Mouse (Mus musculus) midbrain, postnatal 0 days (tissue): ENCODE results near the gene Gm10203. TPM values are rescaled to one million over a fixed set of nuclear protein-coding genes. Genes with fewer than 3 reads are reported as not detected.
A peak's percentile ranks its signal among the peaks of the same experiment; 100 is the strongest.

ENCODE experiments used
- ATAC-seq: fragments of 200-750 bp; cut with Nextera tagmentation; 2 replicates; pipeline ENCODE4 v1.8.0; 2017; ENCODE audit warnings: moderate number of reproducible peaks, mild to moderate bottlenecking, moderate TSS enrichment, moderate library complexity; ENCODE audit not compliant: low FRiP score
- DNase-seq: peaks from one replicate; pipeline ENCODE4 v3.0.0-alpha.2; 2015; ENCODE audit warnings: low spot score
- H3K27ac ChIP-seq: fragments of 300-500 bp; sonication (generic); 2 replicates; pipeline ENCODE4 v1.5.1; 2014; ENCODE audit warnings: low read depth, mild to moderate bottlenecking, low read length, mixed read lengths
- H3K27me3 ChIP-seq: fragments of 300-500 bp; sonication (generic); 2 replicates; pipeline ENCODE4 v1.6.1; 2014; ENCODE audit warnings: low read length, control low read depth, mixed read lengths; ENCODE audit not compliant: insufficient read depth
- H3K36me3 ChIP-seq: fragments of 300-500 bp; sonication (generic); 2 replicates; pipeline ENCODE4 v1.6.1; 2014; ENCODE audit warnings: low read length, control low read depth, mixed read lengths; ENCODE audit not compliant: insufficient read depth
- H3K4me1 ChIP-seq: fragments of 300-500 bp; sonication (generic); 2 replicates; pipeline ENCODE4 v1.6.1; 2014; ENCODE audit warnings: mild to moderate bottlenecking, control low read depth, antibody characterized with exemption, low read length, mixed read lengths; ENCODE audit not compliant: insufficient read depth
- H3K4me2 ChIP-seq: fragments of 300-500 bp; sonication (generic); 2 replicates; pipeline ENCODE4 v1.6.1; 2014; ENCODE audit warnings: low read depth, mild to moderate bottlenecking, low read length, mixed read lengths; ENCODE audit not compliant: poor library complexity, severe bottlenecking
- H3K4me3 ChIP-seq: fragments of 300-500 bp; sonication (generic); 2 replicates; pipeline ENCODE4 v1.5.1; 2014; ENCODE audit warnings: low read depth, mild to moderate bottlenecking, low read length, moderate library complexity
- H3K9ac ChIP-seq: fragments of 300-500 bp; sonication (generic); replicated peaks from 2 replicates; pipeline ENCODE4 v1.6.1; 2014; ENCODE audit warnings: mild to moderate bottlenecking, low read length, moderate library complexity, mixed read lengths; ENCODE audit not compliant: poor library complexity, severe bottlenecking
- H3K9me3 ChIP-seq: fragments of 300-500 bp; sonication (generic); 2 replicates; pipeline ENCODE4 v1.6.1; 2016; ENCODE audit warnings: low read length, control low read depth
- CTCF ChIP-seq: IDR thresholded peaks from 2 replicates; pipeline ENCODE4 v1.5.1; 2016; ENCODE audit warnings: antibody characterized with exemption, mild to moderate bottlenecking
- WGBS: fragments of 180-500 bp; shearing (Covaris S2); extraction: QIAGEN DNeasy Blood & Tissue Kit; methylation state at CpG from one replicate; pipeline ENCODE4 v1.1.7; 2014; 5-methylcytosine and 5-hydroxymethylcytosine counted together
- polyA plus RNA-seq: library from polyadenylated mRNA; unstranded; fragments of >200 nt; fragmentation: Nextera tagmentation; extraction: Ambion mirVana; gene quantifications from 2 replicates; pipeline ENCODE4 v1.2.1, GENCODE M21; 2015
- total RNA-seq: library from RNA; depleted of rRNA; stranded (reverse); fragments of >200 nt; gene quantifications from 2 replicates; pipeline ENCODE4 v1.2.3, GENCODE M21; 2014

Gene Gm10203
- total and polyA plus RNA-seq, 2 experiments from 2014 or later = not detected

DNA sequence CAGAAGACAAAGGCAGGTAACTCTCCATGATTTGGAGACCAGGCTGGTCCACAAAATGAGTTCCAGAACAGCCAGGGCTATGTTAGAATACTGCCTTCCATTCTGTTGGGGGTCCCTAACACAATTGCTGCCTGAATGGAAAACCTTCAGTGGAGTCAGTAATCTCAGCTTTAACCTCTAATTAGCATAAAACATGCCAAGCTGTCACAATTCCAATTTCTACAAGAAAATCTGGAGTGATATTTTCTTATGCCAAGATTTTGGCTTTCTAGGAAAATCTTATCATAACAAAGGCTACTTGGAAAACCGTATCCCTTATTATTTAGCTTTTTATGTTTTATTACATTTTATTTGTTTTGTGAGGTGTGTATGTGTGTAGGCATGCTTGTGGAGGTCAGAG lies 26.5 kb upstream of the Gm10203 start:
- no peak for DNase-seq
- no peaks in the 10 kb centered on the region for H3K9me3 ChIP-seq
- H3K27ac ChIP-seq = no peak overlapping the region
- TF ChIP-seq CTCF = no peak
- H3K4me1 ChIP-seq = no peaks in the 10 kb centered on the region
- H3K27me3 ChIP-seq = no peaks in the 10 kb centered on the region
- no peak for ATAC-seq
- H3K9ac ChIP-seq = no peak overlapping the region
- 92% methylated on average over 1 of the region's 1 CpGs for WGBS
- H3K36me3 ChIP-seq = no peaks in the 10 kb centered on the region
- no peak overlapping the region for H3K4me2 ChIP-seq
- no peak overlapping the region for H3K4me3 ChIP-seq

GRCm38 (mm10) chr6:149107615-149108014 lies 22.4 kb upstream of the Gm10203 start:
- DNase-seq = no peak

GRCm38 (mm10) chr6:149108909-149109308 lies 21.1 kb upstream of the Gm10203 start:
- 78% methylated on average over 2 of the region's 2 CpGs for WGBS
- Histone ChIP-seq H3K36me3 (no peaks in the 10 kb centered on the region), H3K4me1 (no peaks in the 10 kb centered on the region), H3K4me2 (no peak overlapping the region), H3K27ac (no peak overlapping the region), H3K9me3 (no peaks in the 10 kb centered on the region), H3K27me3 (no peaks in the 10 kb centered on the region), H3K9ac (no peak overlapping the region), H3K4me3 (no peak overlapping the region)
- ATAC-seq (no peak), DNase-seq (no peak)
- TF ChIP-seq CTCF = no peak

More at GRCm38 (mm10) chr6:149107615-149108014, 22.4 kb upstream of the Gm10203 start:
- ATAC-seq = no peak
- H3K36me3 ChIP-seq = no peaks in the 10 kb centered on the region
- H3K4me3 ChIP-seq = no peak overlapping the region
- TF ChIP-seq CTCF = no peak
- H3K27ac ChIP-seq = no peak overlapping the region
- H3K4me2 ChIP-seq = no peak overlapping the region
- no peak overlapping the region for H3K9ac ChIP-seq
- H3K9me3 ChIP-seq = no peaks in the 10 kb centered on the region
- 77% methylated on average over 3 of the region's 3 CpGs for WGBS
- no peaks in the 10 kb centered on the region for H3K4me1 ChIP-seq
- H3K27me3 ChIP-seq = no peaks in the 10 kb centered on the region

- Histone ChIP-seq H3K9me3 (no peaks in the 10 kb centered on the region), H3K36me3 (no peaks in the 10 kb centered on the region), H3K27me3 (no peaks in the 10 kb centered on the region), H3K4me2 (no peak overlapping the region), H3K4me1 (no peaks in the 10 kb centered on the region), H3K4me3 (no peak overlapping the region), H3K27ac (no peak overlapping the region), H3K9ac (no peak overlapping the region)
- ATAC-seq (no peak), DNase-seq (no peak)
- no peak for TF ChIP-seq CTCF
Measured at GRCm38 (mm10) chr6:149116992-149117391, 13.0 kb upstream of the Gm10203 start.

GRCm38 (mm10) chr6:149118935-149119334 lies 11.0 kb upstream of the Gm10203 start:
- DNase-seq (no peak), ATAC-seq (no peak)
- H3K4me1 ChIP-seq = no peaks in the 10 kb centered on the region
- no peaks in the 10 kb centered on the region for H3K36me3 ChIP-seq
- no peaks in the 10 kb centered on the region for H3K9me3 ChIP-seq
- no peak overlapping the region for H3K4me3 ChIP-seq
- no peaks in the 10 kb centered on the region for H3K27me3 ChIP-seq
- no peak for TF ChIP-seq CTCF
- H3K27ac ChIP-seq = no peak overlapping the region
- 82% methylated on average over 2 of the region's 2 CpGs for WGBS
- H3K4me2 ChIP-seq = no peak overlapping the region
- no peak overlapping the region for H3K9ac ChIP-seq

DNA sequence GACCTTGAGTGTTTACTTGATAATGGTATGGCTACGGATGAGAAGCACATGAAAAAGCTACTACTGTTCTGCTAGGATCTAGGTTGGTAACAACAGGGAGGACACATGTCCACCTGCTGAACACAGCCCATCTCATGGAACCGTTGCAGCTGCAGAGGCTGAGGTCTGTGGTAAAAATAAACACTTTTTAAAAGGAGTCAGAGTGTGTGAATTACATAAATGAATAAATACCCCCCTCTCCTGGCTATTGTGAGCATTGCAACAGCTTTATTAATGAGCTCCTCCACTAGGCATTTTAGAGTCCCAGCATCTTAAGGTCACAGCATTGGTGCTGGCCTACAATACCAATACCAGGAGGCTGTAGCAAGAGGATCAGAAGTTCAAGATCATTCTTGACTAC lies 10.1 kb upstream of the Gm10203 start:
- DNase-seq = peak; percentile 85
- Histone ChIP-seq H3K4me2 (no peak overlapping the region), H3K9me3 (no peaks in the 10 kb centered on the region), H3K27me3 (no peaks in the 10 kb centered on the region), H3K9ac (no peak overlapping the region), H3K27ac (no peak overlapping the region), H3K36me3 (no peaks in the 10 kb centered on the region), H3K4me1 (no peaks in the 10 kb centered on the region), H3K4me3 (no peak overlapping the region)
- peak; percentile 90 for TF ChIP-seq CTCF
- ATAC-seq = peak; percentile 52; the same call in 1 of the 2 replicates
- 38% methylated on average over 2 of the region's 2 CpGs for WGBS
